Mouse (Mus musculus): ENCODE results near the gene Six4.
"Not testable (repeated sequence)": the region's sequence is repeated elsewhere in the genome, so short reads cannot be mapped to it uniquely, and the experiment has no call there.

The Six4 gene

GRCm38 (mm10) chr12:73087086-73087485, 26.2 kb downstream of the Six4 start:
- DNase-seq, result no peak

GRCm38 (mm10) chr12:73085739-73086630, 27.3 kb downstream of the Six4 start:
- DNase-seq, result no peak

GRCm38 (mm10) chr12:73083773-73084172, 29.5 kb downstream of the Six4 start:
- DNase-seq, result no peak

GRCm38 (mm10) chr12:73081828-73082227, 31.4 kb downstream of the Six4 start:
- DNase-seq, result not testable (repeated sequence)

GRCm38 (mm10) chr12:73060805-73061410, 52.3 kb downstream of the Six4 start:
- DNase-seq, result no peak

GRCm38 (mm10) chr12:73057492-73057891, 55.8 kb downstream of the Six4 start:
- no peak for DNase-seq

GRCm38 (mm10) chr12:73055451-73055850, 57.8 kb downstream of the Six4 start:
- DNase-seq, result no peak

GRCm38 (mm10) chr12:73054576-73055185, 58.6 kb downstream of the Six4 start:
- DNase-seq, result no peak

GRCm38 (mm10) chr12:73053668-73054241, 59.5 kb downstream of the Six4 start, which contains the start of gene Six1:
TSS of gene Six1 (minus strand) at chr12:73053887.
- peak; percentile 83 to 84 for DNase-seq

GRCm38 (mm10) chr12:73052651-73053591, 60.3 kb downstream of the Six4 start:
- no peak for DNase-seq

GRCm38 (mm10) chr12:73052036-73052650, 61.1 kb downstream of the Six4 start:
- DNase-seq, result no peak

GRCm38 (mm10) chr12:73050811-73051580, 62.3 kb downstream of the Six4 start:
- DNase-seq, result no peak

- DNase-seq, result no peak
These were observed 63.0 kb downstream of the Six4 start for GRCm38 (mm10) chr12:73050305-73050704.
